Mouse (Mus musculus) spleen, postnatal 0 days (tissue): ENCODE results near the gene Col4a6. TPM values are rescaled to one million over a fixed set of nuclear protein-coding genes. Genes with fewer than 3 reads are reported as not detected.

ENCODE experiments used
- polyA plus RNA-seq: library from polyadenylated mRNA; unstranded; fragments of >200 nt; fragmentation: Nextera tagmentation; extraction: Ambion mirVana; gene quantifications from 2 replicates; pipeline ENCODE4 v1.2.1, GENCODE M21; 2015

The Col4a6 gene
- polyA plus RNA-seq: 0.32 and 0.68 TPM in 2 replicates

GRCm38 (mm10) chrX:141473470-141474302, at the start of gene Col4a6:
TSS of gene Col4a6 (minus strand) at chrX:141474076.

GRCm38 (mm10) chrX:141475110-141475509, 1.2 kb upstream of the Col4a6 start, which contains the start of gene Col4a5:
TSS of gene Col4a5 (plus strand) at chrX:141475385.

Other genes with a start within 250 kb of the Col4a6 start
- 1.9 and 2.7 TPM in 2 replicates for gene Col4a5, start 1.3 kb upstream of the Col4a6 start, polyA plus RNA-seq